Mouse (Mus musculus): ENCODE data around the gene Usp19. TPM values are rescaled to one million over a fixed set of nuclear protein-coding genes. Genes with fewer than 3 reads are reported as not detected.

The Usp19 gene
- 99.0 and 102 TPM in 2 replicates for polyA plus RNA-seq (2016; fragmentation: Nextera tagmentation; extraction: Ambion mirVana)

GRCm38 (mm10) chr9:108490559-108491285 lies at the start of gene Usp19:
Gene Usp19, plus strand, starts transcription at chr9:108490602.
- H3K4me1 ChIP-seq, result peaks cover 14% of the 10 kb centered on the region
- H3K9ac ChIP-seq, result peak within 1 kb of the TSS; percentile 97
- no peaks in the 10 kb centered on the region for H3K9me3 ChIP-seq
- H3K27me3 ChIP-seq, result no peaks in the 10 kb centered on the region
- H3K4me2 ChIP-seq (replicated peaks), result peak within 1 kb of the TSS; percentile 93
- H3K36me3 ChIP-seq, result peaks cover 80% of the 10 kb centered on the region
- H3K27ac ChIP-seq, result peak within 1 kb of the TSS; percentile 96
- under 1% methylated on average over 67 of the region's 69 CpGs for WGBS
- peak within 1 kb of the TSS; percentile 95 for H3K4me3 ChIP-seq
- ATAC-seq (ENCODE audit: insufficient number of reproducible peaks, insufficient read depth, low FRiP score, low TSS enrichment), result peak; percentile 90

- WGBS, result 89% methylated on average over 11 of the region's 11 CpGs
- H3K27me3 ChIP-seq, result no peaks in the 10 kb centered on the region
Observed at GRCm38 (mm10) chr9:108441236-108441919, 49.0 kb upstream of the Usp19 start.

GRCm38 (mm10) chr9:108445125-108445524 lies 45.3 kb upstream of the Usp19 start:
- Histone ChIP-seq H3K4me1 (peaks cover 11% of the 10 kb centered on the region), H3K27ac (no peak overlapping the region), H3K9ac (no peak overlapping the region), H3K4me3 (no peak overlapping the region), H3K4me2 (replicated peaks) (no peak overlapping the region), H3K9me3 (no peaks in the 10 kb centered on the region), H3K27me3 (no peaks in the 10 kb centered on the region), H3K36me3 (peaks cover 14% of the 10 kb centered on the region)
- ATAC-seq (ENCODE audit: insufficient number of reproducible peaks, insufficient read depth, low FRiP score, low TSS enrichment), result no peak
- 66% methylated on average over 9 of the region's 9 CpGs for WGBS

More at GRCm38 (mm10) chr9:108441236-108441919, 49.0 kb upstream of the Usp19 start:
- ATAC-seq (ENCODE audit: insufficient number of reproducible peaks, insufficient read depth, low FRiP score, low TSS enrichment), result no peak
- H3K4me1 ChIP-seq, result no peaks in the 10 kb centered on the region
- H3K9ac ChIP-seq, result no peak overlapping the region
- H3K27ac ChIP-seq, result no peak overlapping the region
- H3K36me3 ChIP-seq, result no peaks in the 10 kb centered on the region
- H3K9me3 ChIP-seq, result no peaks in the 10 kb centered on the region
- no peak overlapping the region for H3K4me2 ChIP-seq (replicated peaks)
- H3K4me3 ChIP-seq, result no peak overlapping the region

GRCm38 (mm10) chr9:108449860-108450259 lies 40.5 kb upstream of the Usp19 start:
- Histone ChIP-seq H3K27ac (peak overlapping the region; percentile 83), H3K4me3 (0 out of 2 replicates have a peak overlapping the region, but pooled peaks have one; percentile 53), H3K9ac (peak overlapping the region; percentile 27; the same call in 1 of the 2 replicates), H3K36me3 (peaks cover 14% of the 10 kb centered on the region), H3K4me1 (peaks cover 38% of the 10 kb centered on the region), H3K9me3 (no peaks in the 10 kb centered on the region), H3K27me3 (no peaks in the 10 kb centered on the region), H3K4me2 (replicated peaks) (peak overlapping the region; percentile 65)
- WGBS, result 39% methylated on average over 4 of the region's 4 CpGs
- peak; percentile 70 for ATAC-seq (ENCODE audit: insufficient number of reproducible peaks, insufficient read depth, low FRiP score, low TSS enrichment)

- Histone ChIP-seq H3K4me2 (replicated peaks) (peak overlapping the region; percentile 65), H3K9me3 (no peaks in the 10 kb centered on the region), H3K27me3 (no peaks in the 10 kb centered on the region), H3K4me1 (peaks cover 38% of the 10 kb centered on the region), H3K4me3 (peak overlapping the region; percentile 53), H3K36me3 (peaks cover 14% of the 10 kb centered on the region), H3K9ac (peak overlapping the region; percentile 27), H3K27ac (peak overlapping the region; percentile 83)
- WGBS, result 70% methylated on average over 21 of the region's 21 CpGs
- peak; percentile 18 for ATAC-seq (ENCODE audit: insufficient number of reproducible peaks, insufficient read depth, low FRiP score, low TSS enrichment)
Observed at GRCm38 (mm10) chr9:108450292-108451169, 39.9 kb upstream of the Usp19 start.

- peak overlapping the region; percentile 53 for H3K4me3 ChIP-seq
- H3K4me2 ChIP-seq (replicated peaks), result peak overlapping the region; percentile 65
- peaks cover 38% of the 10 kb centered on the region for H3K4me1 ChIP-seq
- H3K9me3 ChIP-seq, result no peaks in the 10 kb centered on the region
- whole genome bisulfite sequencing, result 85% methylated on average over 6 of the region's 6 CpGs
- peaks cover 14% of the 10 kb centered on the region for H3K36me3 ChIP-seq
- no peaks in the 10 kb centered on the region for H3K27me3 ChIP-seq
- no peak for ATAC-seq (ENCODE audit: insufficient number of reproducible peaks, insufficient read depth, low FRiP score, low TSS enrichment)
- no peak overlapping the region for H3K9ac ChIP-seq
- H3K27ac ChIP-seq, result peak overlapping the region; percentile 83
Observed at GRCm38 (mm10) chr9:108451170-108451493, 39.3 kb upstream of the Usp19 start.

GRCm38 (mm10) chr9:108451519-108452160 lies 38.8 kb upstream of the Usp19 start:
- Histone ChIP-seq H3K27ac (peak overlapping the region; percentile 84), H3K36me3 (peaks cover 14% of the 10 kb centered on the region), H3K4me2 (replicated peaks) (peak overlapping the region; percentile 65), H3K4me3 (peak overlapping the region; percentile 53), H3K9me3 (no peaks in the 10 kb centered on the region), H3K27me3 (no peaks in the 10 kb centered on the region), H3K4me1 (peaks cover 38% of the 10 kb centered on the region), H3K9ac (peak overlapping the region; percentile 59)
- 46% methylated on average over 6 of the region's 6 CpGs for WGBS
- no peak for ATAC-seq (ENCODE audit: insufficient number of reproducible peaks, insufficient read depth, low FRiP score, low TSS enrichment)

- peak overlapping the region; percentile 65 for H3K4me2 ChIP-seq (replicated peaks)
- H3K27me3 ChIP-seq, result no peaks in the 10 kb centered on the region
- under 1% methylated on average over 40 of the region's 40 CpGs for WGBS
- peak overlapping the region; percentile 84 for H3K27ac ChIP-seq
- H3K4me3 ChIP-seq, result peak overlapping the region; percentile 53
- H3K9ac ChIP-seq, result peak overlapping the region; percentile 59
- ATAC-seq (ENCODE audit: insufficient number of reproducible peaks, insufficient read depth, low FRiP score, low TSS enrichment), result peak; percentile 83
- peaks cover 38% of the 10 kb centered on the region for H3K4me1 ChIP-seq
- peaks cover 14% of the 10 kb centered on the region for H3K36me3 ChIP-seq
- H3K9me3 ChIP-seq, result no peaks in the 10 kb centered on the region
Observed at GRCm38 (mm10) chr9:108452291-108452906, 38.0 kb upstream of the Usp19 start.

GRCm38 (mm10) chr9:108452911-108453310 lies 37.5 kb upstream of the Usp19 start:
- ATAC-seq (ENCODE audit: insufficient number of reproducible peaks, insufficient read depth, low FRiP score, low TSS enrichment), result no peak
- H3K4me1 ChIP-seq, result peaks cover 38% of the 10 kb centered on the region

GRCm38 (mm10) chr9:108453458-108453857 lies 36.9 kb upstream of the Usp19 start:
- no peak for ATAC-seq (ENCODE audit: insufficient number of reproducible peaks, insufficient read depth, low FRiP score, low TSS enrichment)
- H3K36me3 ChIP-seq, result peaks cover 4% of the 10 kb centered on the region
- no peaks in the 10 kb centered on the region for H3K9me3 ChIP-seq
- H3K27ac ChIP-seq, result peak overlapping the region; percentile 84; the same call in 1 of the 2 replicates
- WGBS, result 77% methylated on average over 4 of the region's 4 CpGs
- peak overlapping the region; percentile 53; the same call in 1 of the 2 replicates for H3K4me3 ChIP-seq
- H3K27me3 ChIP-seq, result no peaks in the 10 kb centered on the region
- peak overlapping the region; percentile 65 for H3K4me2 ChIP-seq (replicated peaks)
- H3K4me1 ChIP-seq, result peaks cover 38% of the 10 kb centered on the region
- 0 out of 2 replicates have a peak overlapping the region, but pooled peaks have one; percentile 25 for H3K9ac ChIP-seq

More at GRCm38 (mm10) chr9:108452911-108453310, 37.5 kb upstream of the Usp19 start:
- H3K9me3 ChIP-seq, result no peaks in the 10 kb centered on the region
- 33% methylated on average over 6 of the region's 6 CpGs for WGBS
- H3K36me3 ChIP-seq, result peaks cover 9% of the 10 kb centered on the region
- H3K4me2 ChIP-seq (replicated peaks), result peak overlapping the region; percentile 65
- peak overlapping the region; percentile 59 for H3K9ac ChIP-seq
- H3K27me3 ChIP-seq, result no peaks in the 10 kb centered on the region
- peak overlapping the region; percentile 53 for H3K4me3 ChIP-seq
- peak overlapping the region; percentile 84 for H3K27ac ChIP-seq
